Mouse (Mus musculus) myocyte (in vitro differentiated cells): ENCODE results near the gene Agap2. TPM values are rescaled to one million over a fixed set of nuclear protein-coding genes. Genes with fewer than 3 reads are reported as not detected.
"Not testable (repeated sequence)": the region's sequence is repeated elsewhere in the genome, so short reads cannot be mapped to it uniquely, and the experiment has no call there.

Experiments used
- H3K27me3 ChIP-seq: one replicate; pipeline ENCODE4 v1.6.1; 2011; ENCODE audit not compliant: control insufficient read depth, insufficient read depth, insufficient read length
- H3K36me3 ChIP-seq: one replicate; pipeline ENCODE4 v1.6.1; 2011; ENCODE audit not compliant: control insufficient read depth, insufficient read depth
- H3K4me2 ChIP-seq: one replicate; pipeline ENCODE4 v1.6.1; 2011; ENCODE audit warnings: low read depth, control low read depth
- H3K4me3 ChIP-seq: one replicate; pipeline ENCODE4 v1.5.1; 2011; ENCODE audit warnings: mild to moderate bottlenecking, control low read depth, moderate library complexity
- H3K79me2 ChIP-seq: one replicate; pipeline ENCODE4 v1.6.1; 2011; ENCODE audit not compliant: control insufficient read depth, insufficient read depth
- H3ac ChIP-seq: one replicate; pipeline ENCODE4 v1.6.1; 2011; ENCODE audit not compliant: control insufficient read depth, insufficient read length
- CEBPB ChIP-seq: IDR thresholded peaks from 2 replicates; pipeline ENCODE4 v1.6.1; 2011; ENCODE audit warnings: mild to moderate bottlenecking, moderate library complexity; ENCODE audit not compliant: poor library complexity, insufficient read depth, severe bottlenecking
- E2F4 ChIP-seq: IDR thresholded peaks from one replicate; pipeline ENCODE4 v1.6.1; 2011; ENCODE audit warnings: mild to moderate bottlenecking, control low read depth, moderate library complexity; ENCODE audit not compliant: insufficient read depth
- MAX ChIP-seq: IDR thresholded peaks from one replicate; pipeline ENCODE4 v1.6.1; 2011; ENCODE audit warnings: low read depth, mild to moderate bottlenecking, control low read depth
- MYOD1 ChIP-seq, 3 experiments: IDR thresholded peaks; one replicate each; pipeline ENCODE4 v1.6.1; 2011; ENCODE audit warnings: control low read depth in 2 of 3, low read depth in 2 of 3, mild to moderate bottlenecking in 2 of 3, moderate library complexity in 1 of 3; ENCODE audit not compliant: insufficient read length in 2 of 3, control insufficient read depth in 1 of 3
- MYOG ChIP-seq, 3 experiments: IDR thresholded peaks; one replicate each; pipeline ENCODE4 v1.6.1; 2011; ENCODE audit warnings: control low read depth in 2 of 3, low read depth in 2 of 3, mild to moderate bottlenecking in 2 of 3; ENCODE audit not compliant: insufficient read length in 2 of 3, control insufficient read depth in 1 of 3, insufficient read depth in 1 of 3
- POLR2A ChIP-seq: IDR thresholded peaks from one replicate; pipeline ENCODE4 v1.6.1; 2011; ENCODE audit warnings: low read depth, mild to moderate bottlenecking, control low read depth, moderate library complexity; ENCODE audit not compliant: insufficient read length
- POLR2AphosphoS2 ChIP-seq: IDR thresholded peaks from one replicate; pipeline ENCODE4 v1.6.1; 2011; ENCODE audit warnings: low read depth, control low read depth; ENCODE audit not compliant: insufficient read length
- REST ChIP-seq: IDR thresholded peaks from one replicate; pipeline ENCODE4 v1.6.1; 2011; ENCODE audit warnings: mild to moderate bottlenecking, control low read depth, moderate library complexity; ENCODE audit not compliant: insufficient read depth, insufficient read length
- SRF ChIP-seq: IDR thresholded peaks from one replicate; pipeline ENCODE4 v1.6.1; 2011; ENCODE audit warnings: low read depth; ENCODE audit not compliant: control insufficient read depth, insufficient read length
- TCF12 ChIP-seq: IDR thresholded peaks from one replicate; pipeline ENCODE4 v1.6.1; 2011; ENCODE audit warnings: mild to moderate bottlenecking, control low read depth; ENCODE audit not compliant: poor library complexity, insufficient read depth, severe bottlenecking
- TCF3 ChIP-seq: IDR thresholded peaks from one replicate; pipeline ENCODE4 v1.6.1; 2011; ENCODE audit warnings: low read depth, control low read depth; ENCODE audit not compliant: insufficient read length
- USF1 ChIP-seq: IDR thresholded peaks from one replicate; pipeline ENCODE4 v1.6.1; 2011; ENCODE audit warnings: low read depth, mild to moderate bottlenecking, control low read depth, moderate library complexity
- polyA plus RNA-seq: library from polyadenylated mRNA; unstranded; fragments of >200 nt; fragmentation: generic; extraction: Trizol; gene quantifications from one replicate; pipeline ENCODE4 v1.2.1, GENCODE M21; 2012; ENCODE audit warnings: missing spikeins

The Agap2 gene
- polyA plus RNA-seq, 1 experiment: 1.2 TPM

- peaks cover 22% of the 10 kb centered on the region for H3K36me3 ChIP-seq
- H3ac ChIP-seq: peak overlapping the region; percentile 41
- H3K4me3 ChIP-seq: peak overlapping the region; percentile 98
- no peaks in the 10 kb centered on the region for H3K27me3 ChIP-seq
- TF ChIP-seq MYOD1 (IDR thresholded peaks at IDR 0.05; ENCODE audit: control insufficient read depth in 1 of 3, insufficient read length in 2 of 3, low read depth in 2 of 3) (no peak), POLR2AphosphoS2 (peak; percentile 32)
- H3K4me2 ChIP-seq: peak overlapping the region; percentile 97
- H3K79me2 ChIP-seq: peaks cover 18% of the 10 kb centered on the region
Measured at GRCm38 (mm10) chr10:127071203-127071602, 3.9 kb upstream of the Agap2 start.

- peaks cover 18% of the 10 kb centered on the region for H3K79me2 ChIP-seq
- peaks cover 13% of the 10 kb centered on the region for H3K36me3 ChIP-seq
- H3K4me3 ChIP-seq, H3K4me2 ChIP-seq, H3K27me3 ChIP-seq, H3ac ChIP-seq: not testable (repeated sequence)
Measured at GRCm38 (mm10) chr10:127072270-127072669, 2.8 kb upstream of the Agap2 start.

GRCm38 (mm10) chr10:127072969-127073368, 2.1 kb upstream of the Agap2 start:
- H3K79me2 ChIP-seq: peaks cover 18% of the 10 kb centered on the region
- not testable (repeated sequence) for H3K4me3 ChIP-seq, H3K36me3 ChIP-seq, H3K4me2 ChIP-seq, H3K27me3 ChIP-seq, H3ac ChIP-seq

GRCm38 (mm10) chr10:127073981-127074380, 1.1 kb upstream of the Agap2 start:
- no peak overlapping the region for H3K4me2 ChIP-seq
- no peaks in the 10 kb centered on the region for H3K36me3 ChIP-seq
- no peak overlapping the region for H3ac ChIP-seq
- H3K4me3 ChIP-seq: no peak overlapping the region
- H3K79me2 ChIP-seq: peaks cover 11% of the 10 kb centered on the region
- H3K27me3 ChIP-seq: peaks cover 8% of the 10 kb centered on the region
- TF ChIP-seq MYOG (IDR thresholded peaks at IDR 0.05; ENCODE audit: control insufficient read depth in 1 of 3, insufficient read depth in 1 of 3, insufficient read length in 2 of 3, low read depth in 2 of 3) (no peak), E2F4 (no peak), USF1 (no peak), POLR2A (no peak), POLR2AphosphoS2 (no peak), REST (no peak), MAX (no peak), MYOD1 (IDR thresholded peaks at IDR 0.05; ENCODE audit: control insufficient read depth in 1 of 3, insufficient read length in 2 of 3, low read depth in 2 of 3) (no peak), TCF3 (no peak), TCF12 (no peak), SRF (no peak), CEBPB (no peak)

- no peak overlapping the region for H3ac ChIP-seq
- H3K27me3 ChIP-seq: peaks cover 8% of the 10 kb centered on the region
- H3K36me3 ChIP-seq: no peaks in the 10 kb centered on the region
- H3K4me2 ChIP-seq: no peak overlapping the region
- TF ChIP-seq MYOG (IDR thresholded peaks at IDR 0.05; ENCODE audit: control insufficient read depth in 1 of 3, insufficient read depth in 1 of 3, insufficient read length in 2 of 3, low read depth in 2 of 3): no peak
- TF ChIP-seq POLR2A: no peak
- no peak for TF ChIP-seq POLR2AphosphoS2
- TF ChIP-seq CEBPB: no peak
- no peak for TF ChIP-seq SRF
- TF ChIP-seq E2F4: no peak
- TF ChIP-seq REST: no peak
- TF ChIP-seq MYOD1 (IDR thresholded peaks at IDR 0.05; ENCODE audit: control insufficient read depth in 1 of 3, insufficient read length in 2 of 3, low read depth in 2 of 3): no peak
- no peaks in the 10 kb centered on the region for H3K79me2 ChIP-seq
- H3K4me3 ChIP-seq: no peak overlapping the region
Measured at GRCm38 (mm10) chr10:127075651-127076050, 567 bp downstream of the Agap2 start.

- TF ChIP-seq CEBPB (no peak), POLR2A (no peak), REST (no peak), SRF (no peak), TCF3 (no peak), MYOD1 (IDR thresholded peaks at IDR 0.05; ENCODE audit: control insufficient read depth in 1 of 3, insufficient read length in 2 of 3, low read depth in 2 of 3) (no peak), USF1 (no peak), MYOG (IDR thresholded peaks at IDR 0.05; ENCODE audit: control insufficient read depth in 1 of 3, insufficient read depth in 1 of 3, insufficient read length in 2 of 3, low read depth in 2 of 3) (no peak), MAX (no peak), POLR2AphosphoS2 (no peak), E2F4 (no peak), TCF12 (no peak)
- Histone ChIP-seq H3K36me3 (no peaks in the 10 kb centered on the region), H3K79me2 (no peaks in the 10 kb centered on the region), H3ac (no peak overlapping the region), H3K4me3 (no peak overlapping the region), H3K4me2 (no peak overlapping the region), H3K27me3 (peaks cover 8% of the 10 kb centered on the region)
Measured at GRCm38 (mm10) chr10:127076082-127076481, 998 bp downstream of the Agap2 start.
